Mouse (Mus musculus): ENCODE data around the gene Pcdh15.

Pcdh15 gene

GRCm38 (mm10) chr10:73936121-73936520 is 837.0 kb downstream of the Pcdh15 start:
- in situ Hi-C loops (cut with MboI, MseI) = no loop called here

DNA sequence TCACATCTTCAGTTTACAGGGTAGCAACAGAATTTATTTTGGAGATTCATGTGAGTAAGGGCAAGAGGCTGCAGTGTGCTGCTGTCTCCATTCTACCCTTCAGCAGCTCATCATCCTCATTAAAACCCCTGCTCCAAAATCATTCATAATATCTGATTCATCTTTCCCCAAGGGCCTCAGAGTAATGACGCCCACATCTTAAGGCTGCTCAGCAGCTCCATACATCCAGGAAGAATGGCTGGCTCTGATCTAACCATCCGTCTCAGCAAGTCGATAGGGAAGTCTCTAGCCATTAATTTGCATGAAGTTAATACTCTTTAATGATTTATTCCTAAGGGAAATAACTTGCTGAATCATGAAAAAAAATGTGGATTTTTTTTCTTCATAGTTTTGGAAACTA is 839.8 kb downstream of the Pcdh15 start:
- in situ Hi-C loops (cut with MboI, MseI) = no loop called here

GRCm38 (mm10) chr10:73947799-73948198 is 848.7 kb downstream of the Pcdh15 start:
- in situ Hi-C loops (cut with MboI, MseI) = no loop called here

DNA sequence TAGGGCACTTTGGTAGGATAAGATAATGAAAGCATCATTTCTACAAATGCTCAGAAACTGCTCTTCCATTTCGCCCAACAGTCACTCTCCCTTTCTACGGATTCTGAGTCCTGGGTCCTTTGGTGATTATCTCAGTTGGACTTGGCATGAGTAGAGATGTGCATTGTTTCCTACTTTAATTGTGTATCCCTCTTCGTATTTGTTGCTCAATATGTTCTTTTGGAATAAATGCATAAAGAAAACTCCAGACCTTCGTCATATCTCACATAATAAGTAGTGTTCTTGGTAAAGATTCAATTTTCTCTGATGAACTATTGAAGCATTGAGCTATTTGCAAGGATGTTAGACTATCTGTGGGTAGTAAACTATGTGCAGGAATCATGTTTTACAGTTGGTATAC is 854.2 kb downstream of the Pcdh15 start:
- in situ Hi-C loops (cut with MboI, MseI) = no loop called here

DNA sequence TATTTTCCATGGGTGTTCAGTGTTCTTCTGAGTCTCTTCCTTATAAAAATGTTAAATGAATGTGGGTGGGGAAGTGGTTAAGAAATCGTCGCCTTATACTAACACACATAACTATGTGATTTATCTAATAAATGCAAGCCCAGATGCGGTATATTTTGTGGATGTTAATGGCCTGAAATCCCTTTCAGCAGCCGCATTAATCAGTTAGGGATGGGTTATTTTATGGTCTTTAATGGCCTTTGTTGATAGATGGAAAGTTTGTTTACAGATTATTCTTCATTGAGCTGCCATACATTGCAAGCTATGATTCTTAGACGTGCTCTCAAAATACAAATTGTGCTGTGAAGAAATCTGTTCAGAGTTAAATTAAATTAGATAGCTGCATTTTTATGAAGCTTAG is 884.9 kb downstream of the Pcdh15 start:
- in situ Hi-C loops (cut with MboI, MseI) = no loop called here

- in situ Hi-C loops (cut with MboI, MseI) = no loop called here
Observed at GRCm38 (mm10) chr10:74008836-74009235, 909.7 kb downstream of the Pcdh15 start.

DNA sequence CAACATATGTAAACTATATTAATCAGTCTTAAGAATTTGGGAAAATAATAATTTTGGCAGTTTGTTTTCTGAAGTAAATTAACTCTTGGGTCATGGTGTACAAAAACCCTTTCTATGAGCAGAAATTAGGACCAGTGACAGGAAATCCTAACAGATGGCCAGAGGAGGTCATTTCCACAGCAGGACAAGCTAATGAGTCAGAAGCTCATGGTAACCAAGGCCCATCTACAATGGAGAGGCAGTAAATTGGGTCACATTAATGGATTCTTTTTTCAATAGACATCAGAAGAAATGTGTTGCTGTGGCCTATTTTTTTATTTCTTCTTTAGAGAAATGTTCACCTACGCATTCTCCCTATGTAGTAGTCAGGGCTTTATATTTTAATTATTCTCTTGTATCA is 923.9 kb downstream of the Pcdh15 start:
- in situ Hi-C loops (cut with MboI, MseI) = no loop called here

DNA sequence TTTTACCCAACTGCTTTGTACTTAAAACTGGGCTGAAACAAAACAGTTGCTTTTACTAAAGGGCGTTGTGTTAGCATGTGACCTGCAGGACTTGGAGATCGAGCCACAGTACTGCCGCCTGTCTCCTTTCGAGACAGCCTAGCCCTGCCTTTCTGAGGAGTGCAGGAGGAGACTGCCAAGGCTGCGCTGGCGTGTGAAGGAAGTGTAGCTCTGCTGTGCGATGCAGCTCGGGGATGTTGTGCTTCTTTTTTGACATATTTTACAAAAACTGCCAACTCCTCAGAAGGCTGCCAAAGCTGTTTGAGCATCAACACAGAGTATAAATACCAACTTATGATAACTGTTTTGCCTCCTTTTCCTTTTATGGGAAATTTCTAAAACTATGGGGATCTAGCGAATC is 953.9 kb downstream of the Pcdh15 start:
- in situ Hi-C loops (cut with MboI, MseI) = no loop called here

- in situ Hi-C loops (cut with MboI, MseI) = no loop called here
Observed at GRCm38 (mm10) chr10:74086653-74087052, 987.5 kb downstream of the Pcdh15 start.

DNA sequence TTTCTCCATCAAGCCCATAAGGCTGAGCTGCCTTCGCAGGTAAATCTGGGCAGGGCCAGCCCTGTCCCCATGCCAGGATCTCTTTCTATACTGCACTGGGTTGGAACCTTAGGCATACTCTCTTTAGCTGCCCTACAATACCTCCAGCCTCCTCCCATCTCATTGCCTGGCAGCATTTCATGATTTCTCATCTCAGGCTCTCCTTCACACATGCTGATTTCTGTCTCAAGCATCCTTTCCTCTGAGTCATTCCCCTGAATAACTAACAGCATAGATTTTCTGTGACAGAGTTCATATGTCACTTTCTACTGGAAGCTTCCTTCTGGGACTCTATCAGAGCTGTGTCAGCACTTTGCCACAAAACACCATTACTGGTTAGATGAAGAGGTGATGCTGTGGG is 999.2 kb downstream of the Pcdh15 start:
- in situ Hi-C loops (cut with MboI, MseI) = no loop called here

DNA sequence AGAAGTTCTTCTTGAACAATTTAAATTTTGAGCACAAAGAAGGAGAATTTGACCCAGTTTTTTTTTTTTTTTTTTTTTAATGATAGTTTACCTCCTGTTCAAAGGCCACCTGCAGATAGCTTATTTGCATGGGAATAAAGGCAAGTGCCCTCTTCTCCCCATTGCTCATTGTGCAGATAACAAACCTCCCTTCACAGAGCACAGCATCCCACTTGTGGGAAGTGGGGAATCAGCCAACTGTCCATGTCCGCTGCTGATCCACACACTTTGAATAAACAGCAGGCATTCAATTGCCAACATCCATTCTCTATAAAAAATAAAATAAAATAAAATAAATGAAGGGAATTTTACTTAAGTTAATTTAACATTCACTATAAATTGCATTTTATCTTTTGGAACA is 1015.0 kb downstream of the Pcdh15 start:
- in situ Hi-C loops (cut with MboI, MseI) = no loop called here

GRCm38 (mm10) chr10:74116817-74117216 is 1017.7 kb downstream of the Pcdh15 start:
- in situ Hi-C loops (cut with MboI, MseI) = no loop called here

GRCm38 (mm10) chr10:74123421-74123820 is 1024.3 kb downstream of the Pcdh15 start:
- in situ Hi-C loops (cut with MboI, MseI) = no loop called here

DNA sequence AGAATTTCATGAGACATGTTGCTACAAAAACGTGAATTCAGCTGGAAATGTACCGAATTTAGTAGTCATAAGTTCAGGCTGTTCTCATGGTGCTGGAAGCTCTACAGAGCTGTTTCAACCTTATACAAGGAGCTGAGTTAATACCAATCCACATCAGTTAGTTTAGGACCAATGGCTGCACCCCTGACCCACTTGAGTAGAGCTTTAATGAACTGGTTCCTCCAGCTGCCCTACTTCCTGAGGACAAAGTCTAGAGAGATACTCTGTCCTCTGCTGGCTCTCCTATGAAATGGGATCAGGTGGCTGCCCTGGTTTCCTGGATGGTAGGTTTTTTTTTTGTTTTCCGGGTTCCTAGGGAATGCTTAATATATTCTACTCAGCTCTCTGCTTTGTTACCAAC is 1030.0 kb downstream of the Pcdh15 start:
- in situ Hi-C loops (cut with MboI, MseI) = no loop called here

DNA sequence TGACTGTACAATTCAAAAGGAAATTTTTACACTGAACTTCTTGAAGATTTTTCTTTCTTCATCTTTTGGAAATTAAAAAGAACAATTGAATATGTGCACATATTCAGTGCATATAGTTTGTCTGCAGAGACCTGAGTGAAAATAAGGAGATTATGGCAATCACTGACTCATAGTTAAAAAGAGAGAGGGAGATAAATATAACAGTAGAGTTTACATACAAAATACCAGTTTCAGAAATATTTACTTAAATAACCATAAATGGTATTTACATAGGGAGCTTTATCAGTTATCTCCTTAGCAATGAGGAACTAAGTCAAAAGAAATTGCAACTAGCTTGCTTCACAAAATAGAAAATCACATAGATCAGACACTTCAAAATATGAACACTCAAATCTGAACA is 1030.5 kb downstream of the Pcdh15 start:
- in situ Hi-C loops (cut with MboI, MseI) = no loop called here

GRCm38 (mm10) chr10:74130805-74131204 is 1031.7 kb downstream of the Pcdh15 start:
- in situ Hi-C loops (cut with MboI, MseI) = no loop called here

DNA sequence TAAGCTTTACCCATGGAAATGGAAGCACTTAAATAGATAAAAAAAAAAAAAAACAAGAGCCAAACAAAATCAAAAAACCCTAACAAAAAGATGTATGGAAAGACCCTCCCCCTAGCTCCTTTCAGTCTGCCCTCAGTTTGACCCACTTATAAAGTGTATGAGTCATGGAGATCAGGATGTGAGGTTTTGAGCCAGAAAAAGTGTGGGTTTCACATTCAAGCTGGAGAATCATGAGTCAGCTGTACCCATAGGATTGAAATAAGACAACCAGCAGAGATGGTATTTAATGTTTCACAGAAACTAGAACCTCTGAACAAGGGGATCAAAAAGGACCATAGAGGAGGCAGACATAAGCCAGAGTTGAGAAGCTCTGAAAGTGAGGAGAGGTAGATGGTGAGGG is 1048.8 kb downstream of the Pcdh15 start:
- in situ Hi-C loops (cut with MboI, MseI) = no loop called here

DNA sequence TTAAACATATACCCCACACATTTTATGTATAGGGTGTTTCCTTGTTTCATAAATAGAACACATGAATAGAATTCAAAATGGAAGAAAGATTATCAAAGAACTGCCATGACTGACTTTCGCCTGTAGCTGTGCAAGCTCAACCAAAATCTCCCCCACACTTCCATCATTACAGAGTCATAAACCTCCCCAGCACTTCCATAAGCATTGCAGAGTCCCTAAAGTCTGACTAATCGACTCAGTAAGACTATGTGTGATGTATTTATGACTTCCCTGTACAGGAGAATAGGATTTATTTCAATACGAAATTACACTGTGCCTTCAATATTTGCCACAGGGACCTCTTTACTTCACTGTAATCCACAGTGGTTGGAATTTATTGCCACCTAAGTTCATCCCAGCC is 1082.8 kb downstream of the Pcdh15 start:
- in situ Hi-C loops (cut with MboI, MseI) = no loop called here

GRCm38 (mm10) chr10:74203650-74204049 is 1104.5 kb downstream of the Pcdh15 start:
- in situ Hi-C loops (cut with MboI, MseI) = loop anchor here in 1 of 2 experiments (25.0 kb wide), 1 partner anchor 1966 kb away; no protein-coding TSS in a partner anchor

GRCm38 (mm10) chr10:74217268-74217667 is 1118.1 kb downstream of the Pcdh15 start:
- in situ Hi-C loops (cut with MboI, MseI) = loop anchor here in 1 of 2 experiments (25.0 kb wide), 1 partner anchor 1980 kb away; no protein-coding TSS in a partner anchor

DNA sequence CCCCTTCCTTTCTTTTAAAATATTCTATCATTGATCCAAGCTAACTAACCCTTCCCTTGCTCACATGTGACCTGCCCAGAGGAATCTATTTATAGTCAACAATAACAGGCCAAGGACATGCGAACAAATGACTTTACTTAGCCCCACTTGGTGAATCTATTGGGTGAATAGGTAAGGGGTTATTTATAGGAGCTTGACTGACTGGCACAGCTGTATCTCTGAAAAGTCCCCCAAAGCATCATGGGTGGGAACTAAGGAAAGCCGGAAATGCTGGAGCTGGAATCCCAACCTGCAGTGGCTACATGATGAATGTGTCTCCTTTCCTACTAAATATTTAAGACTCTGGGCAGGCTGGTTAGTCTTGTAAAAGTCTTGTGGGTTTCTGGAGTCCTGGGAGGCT is 1121.3 kb downstream of the Pcdh15 start:
- in situ Hi-C loops (cut with MboI, MseI) = loop anchor here in 1 of 2 experiments (25.0 kb wide), 1 partner anchor 1983 kb away; no protein-coding TSS in a partner anchor

DNA sequence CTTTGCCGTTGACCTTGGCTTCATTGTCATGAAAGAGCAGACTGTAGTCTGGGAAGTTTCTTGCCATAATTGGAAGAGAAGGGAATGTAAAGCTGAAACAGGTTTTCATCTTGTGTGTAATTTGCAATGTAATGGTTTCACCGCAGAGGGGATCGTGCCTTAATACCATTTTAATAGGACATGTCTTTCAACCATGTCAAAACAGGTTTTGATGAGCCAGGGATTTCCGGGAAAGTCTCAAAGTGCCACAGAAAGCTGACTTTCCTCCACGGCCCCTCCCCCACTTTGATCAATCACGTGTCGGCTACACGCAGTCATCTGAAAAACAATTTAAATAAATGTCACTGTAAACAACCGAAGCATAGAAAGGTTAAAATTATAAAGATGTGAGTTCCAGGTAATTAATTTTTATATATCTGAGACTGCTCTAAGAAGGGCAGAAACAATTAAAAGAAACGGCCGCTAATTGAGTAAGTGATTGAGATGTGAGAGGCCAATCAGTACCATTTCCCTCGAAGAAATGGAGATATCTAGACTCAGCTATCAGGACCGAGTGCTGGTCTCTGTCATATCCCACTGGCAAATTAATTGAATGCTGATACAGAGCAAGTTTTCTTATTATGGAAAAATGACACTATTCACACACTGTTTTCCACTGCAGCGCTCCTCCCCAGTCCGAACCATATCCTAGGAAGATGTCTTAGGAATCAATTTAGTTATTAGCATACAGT is 1158.7 kb downstream of the Pcdh15 start:
- in situ Hi-C loops (cut with MboI, MseI) = no loop called here

DNA sequence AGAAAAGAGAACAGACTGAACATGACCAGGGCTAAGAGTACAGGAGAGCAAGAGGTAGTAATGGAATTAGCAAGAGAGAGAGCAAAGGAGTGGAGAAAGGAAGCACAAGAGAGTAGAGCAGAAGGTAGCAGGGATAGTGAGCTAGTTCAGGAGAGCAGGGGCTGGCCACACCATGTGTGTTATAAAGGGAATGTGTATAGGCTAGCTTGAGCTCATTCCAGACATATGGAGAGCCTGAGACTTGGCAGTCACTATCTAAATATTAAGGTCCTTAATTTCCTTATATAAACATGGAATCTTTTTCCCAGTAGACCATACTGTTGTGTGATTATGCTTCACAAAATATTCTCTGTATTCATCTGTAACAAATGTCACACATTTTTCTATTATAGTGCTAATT is 1159.5 kb downstream of the Pcdh15 start:
- in situ Hi-C loops (cut with MboI, MseI) = no loop called here
